Mouse (Mus musculus) liver, postnatal 0 days (tissue): ENCODE measurements at regions not wholly inside any gene's neighbourhood (a gene's known extent, or its start where the extent isn't known, plus 50 kb on each side); places are given as distances from the start of the nearest gene placed in this dataset.

Source experiments
- ATAC-seq: fragments of 200-750 bp; cut with Nextera tagmentation; 2 replicates; pipeline ENCODE4 v1.8.0; 2017; ENCODE audit warnings: mild to moderate bottlenecking, moderate library complexity
- DNase-seq: peaks from one replicate; pipeline ENCODE4 v3.0.0-alpha.2; 2016
- H3K27ac ChIP-seq: fragments of 300-500 bp; sonication (generic); 2 replicates; pipeline ENCODE4 v1.5.1; 2014; ENCODE audit warnings: antibody characterized with exemption, moderate library complexity, mild to moderate bottlenecking, low read depth
- H3K27me3 ChIP-seq: fragments of 300-500 bp; sonication (generic); 2 replicates; pipeline ENCODE4 v1.6.1; 2014; ENCODE audit warnings: low read length, control low read depth, mixed read lengths; ENCODE audit not compliant: insufficient read depth
- H3K36me3 ChIP-seq: fragments of 300-500 bp; sonication (generic); replicated peaks from 2 replicates; pipeline ENCODE4 v1.6.1; 2014; ENCODE audit warnings: mild to moderate bottlenecking, control low read depth, low read length, moderate library complexity, mixed read lengths; ENCODE audit not compliant: insufficient read depth
- H3K4me1 ChIP-seq: fragments of 300-500 bp; sonication (generic); 2 replicates; pipeline ENCODE4 v1.6.1; 2014; ENCODE audit warnings: antibody characterized with exemption, mild to moderate bottlenecking, control low read depth; ENCODE audit not compliant: insufficient read depth
- H3K4me2 ChIP-seq: fragments of 300-500 bp; sonication (generic); 2 replicates; pipeline ENCODE4 v1.6.1; 2014; ENCODE audit warnings: low read depth, mild to moderate bottlenecking, low read length, moderate library complexity, mixed read lengths
- H3K4me3 ChIP-seq: fragments of 300-500 bp; sonication (generic); 2 replicates; pipeline ENCODE4 v1.5.1; 2014; ENCODE audit warnings: low read depth, low read length
- H3K9ac ChIP-seq: fragments of 300-500 bp; sonication (generic); replicated peaks from 2 replicates; pipeline ENCODE4 v1.6.1; 2014; ENCODE audit warnings: mild to moderate bottlenecking, moderate library complexity
- H3K9me3 ChIP-seq: fragments of 300-500 bp; sonication (generic); 2 replicates; pipeline ENCODE4 v1.6.1; 2016; ENCODE audit warnings: mild to moderate bottlenecking, control low read depth, low read length, mixed read lengths
- CTCF ChIP-seq: sonication (generic); IDR thresholded peaks from 2 replicates; pipeline ENCODE4 v1.5.1; 2016; ENCODE audit warnings: antibody characterized with exemption, low read depth
- EP300 ChIP-seq: IDR thresholded peaks from 2 replicates; pipeline ENCODE4 v1.6.1; 2016; ENCODE audit warnings: antibody characterized with exemption, low read depth, mild to moderate bottlenecking
- WGBS: fragments of 180-500 bp; shearing (Covaris S2); extraction: QIAGEN DNeasy Blood & Tissue Kit; methylation state at CpG from one replicate; pipeline ENCODE4 v1.1.7; 2014; ENCODE audit not compliant: insufficient replicate concordance; 5-methylcytosine and 5-hydroxymethylcytosine counted together

- ATAC-seq (no peak), DNase-seq (no peak)
- no peak overlapping the region for H3K4me2 ChIP-seq
- WGBS: 89% methylated on average over 11 of the region's 11 CpGs
- no peaks in the 10 kb centered on the region for H3K36me3 ChIP-seq
- H3K4me3 ChIP-seq: no peak overlapping the region
- H3K27ac ChIP-seq: no peak overlapping the region
- TF ChIP-seq EP300 (no peak), CTCF (no peak)
- H3K4me1 ChIP-seq: no peaks in the 10 kb centered on the region
- H3K9ac ChIP-seq: no peak overlapping the region
- H3K9me3 ChIP-seq: no peaks in the 10 kb centered on the region
- H3K27me3 ChIP-seq: no peaks in the 10 kb centered on the region
Observed at GRCm38 (mm10) chr10:21793641-21794040, 88.3 kb upstream of the Sgk1 start.

- Histone ChIP-seq H3K9ac (no peak overlapping the region), H3K4me2 (no peak overlapping the region), H3K4me3 (no peak overlapping the region), H3K27ac (no peak overlapping the region), H3K9me3 (no peaks in the 10 kb centered on the region), H3K4me1 (no peaks in the 10 kb centered on the region), H3K36me3 (no peaks in the 10 kb centered on the region), H3K27me3 (no peaks in the 10 kb centered on the region)
- ATAC-seq: no peak
- WGBS: 87% methylated on average over 4 of the region's 4 CpGs
- no peak for DNase-seq
- TF ChIP-seq CTCF (no peak), EP300 (no peak)
Observed at GRCm38 (mm10) chr10:21796386-21796785, 85.6 kb upstream of the Sgk1 start.

- no peaks in the 10 kb centered on the region for H3K27me3 ChIP-seq
- no peak for TF ChIP-seq EP300
- no peak for TF ChIP-seq CTCF
Observed at GRCm38 (mm10) chr10:21798103-21798502, 83.9 kb upstream of the Sgk1 start.

GRCm38 (mm10) chr10:21801556-21801955, 80.4 kb upstream of the Sgk1 start:
- no peak overlapping the region for H3K4me3 ChIP-seq
- no peak overlapping the region for H3K4me2 ChIP-seq
- no peak for ATAC-seq
- no peaks in the 10 kb centered on the region for H3K4me1 ChIP-seq
- no peaks in the 10 kb centered on the region for H3K9me3 ChIP-seq
- H3K36me3 ChIP-seq: no peaks in the 10 kb centered on the region
- no peak for DNase-seq
- H3K9ac ChIP-seq: no peak overlapping the region
- H3K27ac ChIP-seq: no peak overlapping the region
- WGBS: 73% methylated on average over 5 of the region's 5 CpGs
- TF ChIP-seq CTCF (no peak), EP300 (no peak)
- no peaks in the 10 kb centered on the region for H3K27me3 ChIP-seq

More at GRCm38 (mm10) chr10:21798103-21798502, 83.9 kb upstream of the Sgk1 start:
- ATAC-seq (no peak), DNase-seq (no peak)
- 76% methylated on average over 6 of the region's 6 CpGs for WGBS
- Histone ChIP-seq H3K9me3 (no peaks in the 10 kb centered on the region), H3K9ac (no peak overlapping the region), H3K36me3 (no peaks in the 10 kb centered on the region), H3K27ac (no peak overlapping the region), H3K4me1 (no peaks in the 10 kb centered on the region), H3K4me3 (no peak overlapping the region), H3K4me2 (no peak overlapping the region)

- ATAC-seq (no peak), DNase-seq (no peak)
Observed at GRCm38 (mm10) chr10:21803184-21803583, 78.8 kb upstream of the Sgk1 start.

GRCm38 (mm10) chr10:21804761-21805160, 77.2 kb upstream of the Sgk1 start:
- Histone ChIP-seq H3K27ac (no peak overlapping the region), H3K36me3 (no peaks in the 10 kb centered on the region), H3K27me3 (no peaks in the 10 kb centered on the region), H3K4me1 (no peaks in the 10 kb centered on the region), H3K4me2 (no peak overlapping the region), H3K9me3 (no peaks in the 10 kb centered on the region), H3K9ac (no peak overlapping the region), H3K4me3 (no peak overlapping the region)
- TF ChIP-seq CTCF (no peak), EP300 (no peak)
- ATAC-seq: no peak
- WGBS: 71% methylated on average over 2 of the region's 2 CpGs
- DNase-seq: no peak

More at GRCm38 (mm10) chr10:21803184-21803583, 78.8 kb upstream of the Sgk1 start:
- H3K9ac ChIP-seq: no peak overlapping the region
- TF ChIP-seq EP300: no peak
- no peak for TF ChIP-seq CTCF
- H3K4me3 ChIP-seq: no peak overlapping the region
- H3K4me1 ChIP-seq: no peaks in the 10 kb centered on the region
- no peak overlapping the region for H3K27ac ChIP-seq
- H3K4me2 ChIP-seq: no peak overlapping the region
- no peaks in the 10 kb centered on the region for H3K36me3 ChIP-seq
- no peaks in the 10 kb centered on the region for H3K27me3 ChIP-seq
- H3K9me3 ChIP-seq: no peaks in the 10 kb centered on the region

GRCm38 (mm10) chr10:21805606-21806005, 76.4 kb upstream of the Sgk1 start:
- no peak for DNase-seq
- WGBS: 53% methylated on average over 6 of the region's 6 CpGs
- Histone ChIP-seq H3K9me3 (no peaks in the 10 kb centered on the region), H3K4me3 (no peak overlapping the region), H3K27me3 (no peaks in the 10 kb centered on the region), H3K27ac (no peak overlapping the region), H3K4me1 (no peaks in the 10 kb centered on the region), H3K36me3 (no peaks in the 10 kb centered on the region), H3K9ac (no peak overlapping the region), H3K4me2 (no peak overlapping the region)
- TF ChIP-seq EP300 (no peak), CTCF (no peak)
- ATAC-seq: no peak
